Mouse (Mus musculus): ENCODE data around the gene Gm21985. TPM values are rescaled to one million over a fixed set of nuclear protein-coding genes. Genes with fewer than 3 reads are reported as not detected.

Gm21985 gene
- polyA plus RNA-seq, 1 experiment from 2014 or later, result not detected

DNA sequence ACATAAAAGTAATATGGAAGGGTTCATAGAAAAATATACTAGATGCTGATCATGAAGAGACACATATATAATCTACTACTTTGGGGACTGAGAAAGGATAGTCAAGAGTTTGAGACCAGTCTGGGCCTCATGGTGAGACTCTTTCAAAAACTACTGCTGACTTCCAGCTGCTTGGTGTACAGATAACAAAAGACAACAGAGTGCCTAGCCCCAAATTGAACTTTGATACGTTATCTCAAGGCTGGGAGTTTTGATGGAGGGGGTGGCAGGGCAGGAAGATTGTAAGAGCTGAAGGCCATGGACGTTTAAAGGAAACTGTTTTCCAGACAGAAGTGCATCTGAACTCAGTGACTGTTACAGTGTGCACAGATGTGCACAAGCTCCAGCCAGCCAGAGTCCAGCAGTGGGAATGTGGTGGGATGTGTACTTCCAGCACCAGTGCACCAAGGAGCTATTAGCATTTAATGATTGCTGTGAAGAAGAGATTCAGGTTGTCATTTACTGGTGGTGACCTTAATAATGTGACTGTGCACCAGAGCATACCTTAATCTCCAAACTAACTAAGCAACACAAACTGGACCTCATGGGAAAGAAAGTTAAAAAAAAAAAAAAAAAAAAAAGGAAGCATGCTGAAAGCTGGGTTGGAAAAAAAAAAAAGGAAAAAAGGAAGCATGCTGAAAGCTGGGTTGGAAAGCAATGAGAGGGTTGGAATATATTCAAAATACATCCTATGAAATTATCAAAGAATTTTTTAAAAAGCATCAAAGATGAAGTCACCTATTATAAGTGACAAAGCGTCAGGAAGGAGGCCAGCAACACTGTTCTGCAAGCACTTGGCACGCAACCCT is 66.2 kb downstream of the Gm21985 start:
- WGBS, result 70% methylated on average over 4 of the region's 4 CpGs
- ATAC-seq (ENCODE audit: low FRiP score) (no peak), DNase-seq (ENCODE audit: low spot score) (no peak)
- Histone ChIP-seq H3K27me3 (ENCODE audit: control insufficient read depth, insufficient read depth, low read length) (no peaks in the 10 kb centered on the region), H3K4me2 (replicated peaks; ENCODE audit: low read depth, low read length) (no peak overlapping the region), H3K4me3 (ENCODE audit: low read depth, low read length) (no peak overlapping the region), H3K9me3 (ENCODE audit: control insufficient read depth, low read length) (no peaks in the 10 kb centered on the region), H3K9ac (ENCODE audit: low read depth, low read length) (no peak overlapping the region), H3K4me1 (replicated peaks; ENCODE audit: control insufficient read depth, insufficient read depth, low read length) (no peaks in the 10 kb centered on the region), H3K36me3 (ENCODE audit: control insufficient read depth, insufficient read depth, low read length) (0 out of 2 replicates have a peak, but pooled peaks cover 2% of the 10 kb centered on the region), H3K27ac (ENCODE audit: low read depth, low read length) (no peak overlapping the region)

DNA sequence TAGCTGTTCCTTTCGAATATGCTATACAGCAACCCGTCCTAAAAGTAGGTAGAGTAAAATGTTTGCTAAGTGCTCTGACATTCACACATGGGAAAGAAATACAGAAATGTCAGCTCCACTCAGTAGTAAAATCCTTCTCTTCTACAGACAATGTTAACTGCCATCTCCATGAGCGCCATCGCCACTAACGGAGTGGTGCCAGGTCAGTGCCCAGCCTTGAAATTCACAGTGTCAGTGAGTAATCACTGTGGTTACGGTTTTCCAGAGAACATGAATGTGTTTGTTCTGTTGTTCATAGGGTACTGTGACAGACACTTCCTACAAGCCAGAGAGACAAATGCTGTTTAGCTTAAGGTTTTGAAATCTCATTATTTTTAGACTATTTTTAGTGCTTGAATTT is 71.1 kb downstream of the Gm21985 start:
- Histone ChIP-seq H3K4me3 (ENCODE audit: low read depth, low read length) (no peak overlapping the region), H3K27me3 (ENCODE audit: control insufficient read depth, insufficient read depth, low read length) (no peaks in the 10 kb centered on the region), H3K9me3 (ENCODE audit: control insufficient read depth, low read length) (no peaks in the 10 kb centered on the region), H3K4me1 (replicated peaks; ENCODE audit: control insufficient read depth, insufficient read depth, low read length) (no peaks in the 10 kb centered on the region), H3K27ac (ENCODE audit: low read depth, low read length) (no peak overlapping the region), H3K4me2 (replicated peaks; ENCODE audit: low read depth, low read length) (no peak overlapping the region), H3K9ac (ENCODE audit: low read depth, low read length) (no peak overlapping the region), H3K36me3 (ENCODE audit: control insufficient read depth, insufficient read depth, low read length) (0 out of 2 replicates have a peak, but pooled peaks cover 2% of the 10 kb centered on the region)
- WGBS, result 94% methylated on average over 6 of the region's 6 CpGs
- DNase-seq (ENCODE audit: low spot score) (no peak), ATAC-seq (ENCODE audit: low FRiP score) (no peak)

GRCm38 (mm10) chr2:112339736-112340135 is 73.6 kb downstream of the Gm21985 start:
- Histone ChIP-seq H3K4me3 (ENCODE audit: low read depth, low read length) (no peak overlapping the region), H3K9me3 (ENCODE audit: control insufficient read depth, low read length) (no peaks in the 10 kb centered on the region), H3K27ac (ENCODE audit: low read depth, low read length) (no peak overlapping the region)

GRCm38 (mm10) chr2:112341117-112341516 is 75.0 kb downstream of the Gm21985 start:
- no peaks in the 10 kb centered on the region for H3K4me1 ChIP-seq (replicated peaks; ENCODE audit: control insufficient read depth, insufficient read depth, low read length)
- WGBS, result 80% methylated on average over 3 of the region's 3 CpGs
- no peak for ATAC-seq (ENCODE audit: low FRiP score)

More at GRCm38 (mm10) chr2:112339736-112340135, 73.6 kb downstream of the Gm21985 start:
- DNase-seq (ENCODE audit: low spot score) (no peak), ATAC-seq (ENCODE audit: low FRiP score) (no peak)
- Histone ChIP-seq H3K4me2 (replicated peaks; ENCODE audit: low read depth, low read length) (no peak overlapping the region), H3K4me1 (replicated peaks; ENCODE audit: control insufficient read depth, insufficient read depth, low read length) (no peaks in the 10 kb centered on the region), H3K36me3 (ENCODE audit: control insufficient read depth, insufficient read depth, low read length) (no peaks in the 10 kb centered on the region), H3K27me3 (ENCODE audit: control insufficient read depth, insufficient read depth, low read length) (no peaks in the 10 kb centered on the region), H3K9ac (ENCODE audit: low read depth, low read length) (no peak overlapping the region)
- 86% methylated on average over 2 of the region's 2 CpGs for WGBS

GRCm38 (mm10) chr2:112348246-112348645 is 82.1 kb downstream of the Gm21985 start:
- no peak for ATAC-seq (ENCODE audit: low FRiP score)
- H3K9me3 ChIP-seq (ENCODE audit: control insufficient read depth, low read length), result no peaks in the 10 kb centered on the region
- WGBS, result 92% methylated on average over 3 of the region's 3 CpGs

More at GRCm38 (mm10) chr2:112341117-112341516, 75.0 kb downstream of the Gm21985 start:
- DNase-seq (ENCODE audit: low spot score), result no peak
- Histone ChIP-seq H3K27ac (ENCODE audit: low read depth, low read length) (no peak overlapping the region), H3K4me2 (replicated peaks; ENCODE audit: low read depth, low read length) (no peak overlapping the region), H3K9me3 (ENCODE audit: control insufficient read depth, low read length) (no peaks in the 10 kb centered on the region), H3K4me3 (ENCODE audit: low read depth, low read length) (no peak overlapping the region), H3K27me3 (ENCODE audit: control insufficient read depth, insufficient read depth, low read length) (no peaks in the 10 kb centered on the region), H3K9ac (ENCODE audit: low read depth, low read length) (no peak overlapping the region), H3K36me3 (ENCODE audit: control insufficient read depth, insufficient read depth, low read length) (no peaks in the 10 kb centered on the region)

GRCm38 (mm10) chr2:112353685-112354455 is 87.8 kb downstream of the Gm21985 start:
- 90% methylated on average over 7 of the region's 7 CpGs for WGBS
- H3K4me2 ChIP-seq (replicated peaks; ENCODE audit: low read depth, low read length), result no peak overlapping the region
- no peak overlapping the region for H3K4me3 ChIP-seq (ENCODE audit: low read depth, low read length)
- no peak for ATAC-seq (ENCODE audit: low FRiP score)
- no peaks in the 10 kb centered on the region for H3K4me1 ChIP-seq (replicated peaks; ENCODE audit: control insufficient read depth, insufficient read depth, low read length)
- no peak for DNase-seq (ENCODE audit: low spot score)
- no peaks in the 10 kb centered on the region for H3K9me3 ChIP-seq (ENCODE audit: control insufficient read depth, low read length)
- H3K27ac ChIP-seq (ENCODE audit: low read depth, low read length), result no peak overlapping the region
- H3K27me3 ChIP-seq (ENCODE audit: control insufficient read depth, insufficient read depth, low read length), result no peaks in the 10 kb centered on the region
- H3K36me3 ChIP-seq (ENCODE audit: control insufficient read depth, insufficient read depth, low read length), result no peaks in the 10 kb centered on the region
- no peak overlapping the region for H3K9ac ChIP-seq (ENCODE audit: low read depth, low read length)

More at GRCm38 (mm10) chr2:112348246-112348645, 82.1 kb downstream of the Gm21985 start:
- Histone ChIP-seq H3K27me3 (ENCODE audit: control insufficient read depth, insufficient read depth, low read length) (no peaks in the 10 kb centered on the region), H3K4me2 (replicated peaks; ENCODE audit: low read depth, low read length) (no peak overlapping the region), H3K4me1 (replicated peaks; ENCODE audit: control insufficient read depth, insufficient read depth, low read length) (no peaks in the 10 kb centered on the region), H3K9ac (ENCODE audit: low read depth, low read length) (no peak overlapping the region), H3K27ac (ENCODE audit: low read depth, low read length) (no peak overlapping the region), H3K36me3 (ENCODE audit: control insufficient read depth, insufficient read depth, low read length) (no peaks in the 10 kb centered on the region), H3K4me3 (ENCODE audit: low read depth, low read length) (no peak overlapping the region)
- no peak for DNase-seq (ENCODE audit: low spot score)

GRCm38 (mm10) chr2:112359611-112360010 is 93.5 kb downstream of the Gm21985 start:
- H3K9ac ChIP-seq (ENCODE audit: low read depth, low read length), result no peak overlapping the region
- no peak overlapping the region for H3K4me2 ChIP-seq (replicated peaks; ENCODE audit: low read depth, low read length)
- no peaks in the 10 kb centered on the region for H3K27me3 ChIP-seq (ENCODE audit: control insufficient read depth, insufficient read depth, low read length)
- ATAC-seq (ENCODE audit: low FRiP score), result no peak
- no peak overlapping the region for H3K4me3 ChIP-seq (ENCODE audit: low read depth, low read length)
- H3K27ac ChIP-seq (ENCODE audit: low read depth, low read length), result no peak overlapping the region
- H3K9me3 ChIP-seq (ENCODE audit: control insufficient read depth, low read length), result no peaks in the 10 kb centered on the region
- peaks cover 4% of the 10 kb centered on the region; the same call in 1 of the 2 replicates for H3K36me3 ChIP-seq (ENCODE audit: control insufficient read depth, insufficient read depth, low read length)
- 89% methylated on average over 2 of the region's 2 CpGs for WGBS
- no peaks in the 10 kb centered on the region for H3K4me1 ChIP-seq (replicated peaks; ENCODE audit: control insufficient read depth, insufficient read depth, low read length)
- no peak for DNase-seq (ENCODE audit: low spot score)

DNA sequence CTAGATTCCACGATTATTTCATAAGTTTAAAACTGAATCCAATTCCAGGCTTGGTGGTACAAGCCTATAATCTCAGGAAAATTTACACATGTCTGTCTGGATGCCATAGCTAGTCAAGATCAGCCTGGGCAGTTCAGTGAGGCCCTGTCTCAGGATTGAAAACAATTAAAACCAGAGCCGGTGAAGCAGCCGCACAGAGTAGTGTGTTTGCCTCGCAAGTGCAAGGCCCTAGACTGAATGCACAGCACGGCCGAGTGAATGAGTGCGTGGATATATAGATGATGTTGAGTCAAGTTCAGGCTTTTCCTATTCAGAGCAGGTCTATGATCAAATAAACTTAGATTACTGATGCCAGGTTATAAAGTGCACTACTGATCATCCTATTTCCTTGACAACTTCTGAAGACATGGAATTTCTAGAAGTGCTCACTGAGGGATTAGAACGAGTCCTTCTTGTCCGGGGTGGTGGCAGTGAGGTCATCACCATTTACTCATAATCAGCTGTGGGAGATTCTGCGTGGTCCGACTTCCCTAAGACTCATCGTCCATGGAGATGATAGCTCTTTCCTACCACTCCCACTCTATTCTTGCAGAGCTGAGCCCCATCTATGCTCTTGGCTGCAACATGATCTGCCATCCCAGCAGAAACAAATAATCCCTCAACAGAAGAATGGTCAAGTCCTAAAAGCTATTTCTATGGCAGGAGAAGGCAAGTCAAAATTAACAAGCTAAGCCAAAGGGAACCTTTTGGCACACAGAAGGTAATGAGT is 94.1 kb downstream of the Gm21985 start:
- DNase-seq (ENCODE audit: low spot score), result no peak
- no peaks in the 10 kb centered on the region for H3K27me3 ChIP-seq (ENCODE audit: control insufficient read depth, insufficient read depth, low read length)
- ATAC-seq (ENCODE audit: low FRiP score), result no peak
- H3K36me3 ChIP-seq (ENCODE audit: control insufficient read depth, insufficient read depth, low read length), result peaks cover 4% of the 10 kb centered on the region; the same call in 1 of the 2 replicates
- no peaks in the 10 kb centered on the region for H3K9me3 ChIP-seq (ENCODE audit: control insufficient read depth, low read length)
- no peak overlapping the region for H3K27ac ChIP-seq (ENCODE audit: low read depth, low read length)
- 94% methylated on average over 12 of the region's 12 CpGs for WGBS
- no peaks in the 10 kb centered on the region for H3K4me1 ChIP-seq (replicated peaks; ENCODE audit: control insufficient read depth, insufficient read depth, low read length)
- no peak overlapping the region for H3K9ac ChIP-seq (ENCODE audit: low read depth, low read length)
- H3K4me3 ChIP-seq (ENCODE audit: low read depth, low read length), result no peak overlapping the region
- no peak overlapping the region for H3K4me2 ChIP-seq (replicated peaks; ENCODE audit: low read depth, low read length)

All from hindbrain, embryonic 11.5 days (tissue).